Mouse (Mus musculus) heart, embryonic 11.5 days (tissue): ENCODE results near the gene Ganab. TPM values are rescaled to one million over a fixed set of nuclear protein-coding genes. Genes with fewer than 3 reads are reported as not detected.

ENCODE experiments used
- ATAC-seq: fragments of 200-750 bp; cut with Nextera tagmentation; replicated peaks from 2 replicates; pipeline ENCODE4 v1.8.0; 2017; ENCODE audit warnings: moderate library complexity; ENCODE audit not compliant: insufficient number of reproducible peaks, low FRiP score, low TSS enrichment
- H3K27ac ChIP-seq: fragments of 300-500 bp; sonication (generic); 2 replicates; pipeline ENCODE4 v1.5.1; 2014; ENCODE audit warnings: mild to moderate bottlenecking, low read depth, low read length
- H3K27me3 ChIP-seq: fragments of 300-500 bp; sonication (generic); 2 replicates; pipeline ENCODE4 v1.6.1; 2014; ENCODE audit warnings: mild to moderate bottlenecking, low read length, mixed read lengths; ENCODE audit not compliant: control insufficient read depth, insufficient read depth
- H3K36me3 ChIP-seq: fragments of 300-500 bp; sonication (generic); 2 replicates; pipeline ENCODE4 v1.6.1; 2014; ENCODE audit warnings: mild to moderate bottlenecking, low read length, moderate library complexity, mixed read lengths; ENCODE audit not compliant: control insufficient read depth, insufficient read depth
- H3K4me1 ChIP-seq: fragments of 300-500 bp; sonication (generic); 2 replicates; pipeline ENCODE4 v1.6.1; 2014; ENCODE audit warnings: low read length; ENCODE audit not compliant: control insufficient read depth, insufficient read depth
- H3K4me2 ChIP-seq: fragments of 300-500 bp; sonication (generic); 2 replicates; pipeline ENCODE4 v1.6.1; 2014; ENCODE audit warnings: mild to moderate bottlenecking, moderate library complexity
- H3K4me3 ChIP-seq: fragments of 300-500 bp; sonication (generic); 2 replicates; pipeline ENCODE4 v1.5.1; 2014; ENCODE audit warnings: low read depth, low read length
- H3K9ac ChIP-seq: fragments of 300-500 bp; sonication (generic); 2 replicates; pipeline ENCODE4 v1.6.1; 2014; ENCODE audit warnings: mild to moderate bottlenecking, low read depth, low read length, moderate library complexity
- H3K9me3 ChIP-seq: fragments of 300-500 bp; sonication (generic); replicated peaks from 2 replicates; pipeline ENCODE4 v1.6.1; 2016; ENCODE audit warnings: low read length; ENCODE audit not compliant: control insufficient read depth
- WGBS: fragments of 180-500 bp; shearing (Covaris S2); extraction: QIAGEN DNeasy Blood & Tissue Kit; methylation state at CpG from one replicate; pipeline ENCODE4 v1.1.7; 2014; ENCODE audit not compliant: insufficient replicate concordance; 5-methylcytosine and 5-hydroxymethylcytosine counted together
- polyA plus RNA-seq: library from polyadenylated mRNA; unstranded; fragments of >200 nt; fragmentation: Nextera tagmentation; extraction: Ambion mirVana; gene quantifications from 2 replicates; pipeline ENCODE4 v1.2.1, GENCODE M21; 2014

Gene Ganab
- 66.6 and 81.4 TPM in 2 replicates for polyA plus RNA-seq

GRCm38 (mm10) chr19:8897865-8898495 is at the start of gene Ganab:
Ganab (plus strand) TSS chr19:8898071.
- H3K27ac ChIP-seq = peak within 1 kb of the TSS; percentile 91
- whole genome bisulfite sequencing = under 1% methylated on average over 52 of the region's 53 CpGs

GRCm38 (mm10) chr19:8848356-8848755 is 49.5 kb upstream of the Ganab start:
- no peak overlapping the region for H3K27ac ChIP-seq
- no peak overlapping the region for H3K4me2 ChIP-seq
- no peak for ATAC-seq
- 68% methylated on average over 5 of the region's 5 CpGs for WGBS
- no peak overlapping the region for H3K4me3 ChIP-seq
- H3K9me3 ChIP-seq = no peaks in the 10 kb centered on the region
- 0 out of 2 replicates have a peak, but pooled peaks cover 3% of the 10 kb centered on the region for H3K36me3 ChIP-seq
- H3K9ac ChIP-seq = no peak overlapping the region
- peaks cover 4% of the 10 kb centered on the region; the same call in 1 of the 2 replicates for H3K4me1 ChIP-seq
- no peaks in the 10 kb centered on the region for H3K27me3 ChIP-seq

More at GRCm38 (mm10) chr19:8897865-8898495, at the start of gene Ganab:
- Histone ChIP-seq H3K4me2 (peak within 1 kb of the TSS; percentile 82), H3K27me3 (no peaks in the 10 kb centered on the region), H3K4me3 (peak within 1 kb of the TSS; percentile 98), H3K36me3 (peaks cover 14% of the 10 kb centered on the region), H3K9ac (peak within 1 kb of the TSS; percentile 97), H3K9me3 (no peaks in the 10 kb centered on the region), H3K4me1 (peaks cover 14% of the 10 kb centered on the region)
- peak; percentile 98 for ATAC-seq

- Histone ChIP-seq H3K9ac (no peak within 1 kb of the TSS), H3K4me2 (peak within 1 kb of the TSS; percentile 7; the same call in 1 of the 2 replicates)
- 26% methylated on average over 7 of the region's 7 CpGs for WGBS
Measured at GRCm38 (mm10) chr19:8850402-8850901, 47.4 kb upstream of the Ganab start, which contains the start of gene Lrrn4cl. Lrrn4cl (plus strand) TSS chr19:8850768.

GRCm38 (mm10) chr19:8851639-8852038 is 46.2 kb upstream of the Ganab start:
- WGBS = 41% methylated on average over 7 of the region's 7 CpGs
- no peak for ATAC-seq
- H3K4me3 ChIP-seq = no peak overlapping the region
- H3K27ac ChIP-seq = no peak overlapping the region
- peaks cover 4% of the 10 kb centered on the region; the same call in 1 of the 2 replicates for H3K4me1 ChIP-seq
- no peak overlapping the region for H3K4me2 ChIP-seq
- no peaks in the 10 kb centered on the region for H3K9me3 ChIP-seq
- 0 out of 2 replicates have a peak, but pooled peaks cover 3% of the 10 kb centered on the region for H3K36me3 ChIP-seq
- no peak overlapping the region for H3K9ac ChIP-seq
- H3K27me3 ChIP-seq = no peaks in the 10 kb centered on the region

More at GRCm38 (mm10) chr19:8850402-8850901, 47.4 kb upstream of the Ganab start, which contains the start of gene Lrrn4cl:
- Histone ChIP-seq H3K27me3 (no peaks in the 10 kb centered on the region), H3K4me3 (no peak within 1 kb of the TSS), H3K4me1 (peaks cover 4% of the 10 kb centered on the region; the same call in 1 of the 2 replicates), H3K27ac (no peak within 1 kb of the TSS), H3K9me3 (no peaks in the 10 kb centered on the region), H3K36me3 (0 out of 2 replicates have a peak, but pooled peaks cover 3% of the 10 kb centered on the region)
- no peak; the same call in 1 of the 2 replicates for ATAC-seq

- no peak overlapping the region for H3K9ac ChIP-seq
- H3K36me3 ChIP-seq = no peaks in the 10 kb centered on the region
- no peak overlapping the region for H3K4me3 ChIP-seq
- H3K27me3 ChIP-seq = no peaks in the 10 kb centered on the region
- H3K9me3 ChIP-seq = no peaks in the 10 kb centered on the region
- 47% methylated on average over 10 of the region's 10 CpGs for WGBS
- peaks cover 4% of the 10 kb centered on the region; the same call in 1 of the 2 replicates for H3K4me1 ChIP-seq
- ATAC-seq = no peak
- no peak overlapping the region for H3K27ac ChIP-seq
- H3K4me2 ChIP-seq = no peak overlapping the region
Measured at GRCm38 (mm10) chr19:8852236-8852928, 45.5 kb upstream of the Ganab start.

- Histone ChIP-seq H3K27ac (no peak overlapping the region), H3K9ac (no peak overlapping the region), H3K4me2 (no peak overlapping the region), H3K27me3 (no peaks in the 10 kb centered on the region), H3K4me3 (no peak overlapping the region), H3K4me1 (peaks cover 4% of the 10 kb centered on the region; the same call in 1 of the 2 replicates), H3K36me3 (no peaks in the 10 kb centered on the region), H3K9me3 (no peaks in the 10 kb centered on the region)
- no peak for ATAC-seq
- WGBS = 71% methylated on average over 3 of the region's 3 CpGs
Measured at GRCm38 (mm10) chr19:8853117-8853516, 44.8 kb upstream of the Ganab start.

- Histone ChIP-seq H3K36me3 (no peaks in the 10 kb centered on the region), H3K4me3 (no peak overlapping the region), H3K9me3 (no peaks in the 10 kb centered on the region), H3K27me3 (no peaks in the 10 kb centered on the region), H3K9ac (no peak overlapping the region), H3K4me1 (no peaks in the 10 kb centered on the region), H3K4me2 (no peak overlapping the region), H3K27ac (no peak overlapping the region)
- ATAC-seq = no peak
- 46% methylated on average over 4 of the region's 4 CpGs for WGBS
Measured at GRCm38 (mm10) chr19:8857689-8858088, 40.2 kb upstream of the Ganab start.

- Histone ChIP-seq H3K9ac (no peak overlapping the region), H3K4me3 (no peak overlapping the region), H3K27me3 (no peaks in the 10 kb centered on the region), H3K4me2 (no peak overlapping the region), H3K36me3 (no peaks in the 10 kb centered on the region), H3K4me1 (no peaks in the 10 kb centered on the region), H3K9me3 (no peaks in the 10 kb centered on the region), H3K27ac (no peak overlapping the region)
- ATAC-seq = no peak
- WGBS = 11% methylated on average over 1 of the region's 1 CpGs
Measured at GRCm38 (mm10) chr19:8859018-8859417, 38.9 kb upstream of the Ganab start.
